Mouse (Mus musculus) lung, embryonic 16.5 days (tissue): Measurements from ENCODE around the gene Mcub. TPM values are rescaled to one million over a fixed set of nuclear protein-coding genes. Genes with fewer than 3 reads are reported as not detected.

Source experiments
- polyA plus RNA-seq: library from polyadenylated mRNA; unstranded; fragments of >200 nt; fragmentation: Nextera tagmentation; extraction: Ambion mirVana; gene quantifications from 2 replicates; pipeline ENCODE4 v1.2.1, GENCODE M21; 2015

The Mcub gene
- polyA plus RNA-seq, 1 experiment from 2014 or later: 4.6 TPM

Other genes starting within 250 kb of the Mcub start
- gene Egf, start 214.9 kb downstream of the Mcub start, polyA plus RNA-seq: 0.97 and 1.2 TPM in 2 replicates
- gene Lrit3, start 166.2 kb downstream of the Mcub start, polyA plus RNA-seq: 0.41 TPM in 1 of 2 replicates, not detected in the other
- gene Rrh, start 147.6 kb downstream of the Mcub start, polyA plus RNA-seq: not detected in 2 replicates
- gene Gar1, start 138.8 kb downstream of the Mcub start, polyA plus RNA-seq: 43.4 and 49.8 TPM in 2 replicates
- 16.7 and 20.4 TPM in 2 replicates for gene Cfi, start 134.3 kb downstream of the Mcub start, polyA plus RNA-seq
- gene Pla2g12a, start 91.6 kb downstream of the Mcub start, polyA plus RNA-seq: 38.0 and 38.5 TPM in 2 replicates
- gene Casp6, start 68.8 kb downstream of the Mcub start, polyA plus RNA-seq: 79.5 and 89.9 TPM in 2 replicates
- gene Sec24b, start 91.3 kb upstream of the Mcub start, polyA plus RNA-seq: 31.1 and 35.6 TPM in 2 replicates
- 17.6 and 20.3 TPM in 2 replicates for gene Col25a1, start 161.3 kb upstream of the Mcub start, polyA plus RNA-seq